Mouse (Mus musculus): ENCODE data around the gene Cd37.
"Not testable (repeated sequence)": the region's sequence is repeated elsewhere in the genome, so short reads cannot be mapped to it uniquely, and the experiment has no call there.

Gene Cd37

DNA sequence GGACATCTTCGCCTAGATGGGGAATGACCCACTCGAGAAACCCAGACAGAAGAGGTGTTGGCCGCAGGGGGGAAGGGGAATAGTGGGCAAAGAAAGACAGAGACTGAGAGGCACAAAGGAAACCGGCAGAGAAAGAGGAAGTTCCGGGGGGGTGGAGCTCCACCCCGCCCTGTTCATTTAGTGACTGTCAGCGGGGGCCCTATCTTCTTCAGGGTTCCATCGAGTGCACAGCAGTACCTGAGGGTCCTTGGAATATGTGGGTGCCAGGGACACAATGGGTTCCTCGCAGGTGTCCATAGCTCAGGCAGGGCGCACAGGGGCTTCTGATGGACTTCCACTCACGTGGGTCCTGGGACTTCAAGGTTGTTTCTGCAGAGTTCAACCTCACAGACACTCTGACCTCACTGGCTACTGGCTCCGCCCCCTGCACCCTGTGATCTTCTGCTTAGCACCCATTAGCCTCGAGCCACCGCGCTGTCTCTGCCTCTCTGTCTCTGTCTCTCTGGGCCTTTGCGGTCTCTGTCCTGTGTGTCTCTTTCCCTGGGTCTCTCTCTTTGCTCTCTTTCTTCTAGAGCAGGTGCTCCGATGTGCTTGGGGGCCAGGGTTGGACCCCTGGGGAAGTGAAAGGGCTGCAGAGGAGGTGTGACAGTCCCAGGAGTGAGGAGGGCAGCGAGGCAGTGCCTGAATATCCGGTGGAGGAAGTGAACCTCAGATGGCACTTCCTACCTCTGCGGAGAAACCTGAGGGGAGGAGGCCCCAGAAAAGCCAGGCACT is at the start of gene Cd37:
Gene Cd37, minus strand, starts transcription at position 393 of the 774 bp plus-strand sequence.
- DNase-seq (ENCODE audit: low spot score) = no peak

- no peak for DNase-seq (ENCODE audit: low spot score)
Observed at GRCm38 (mm10) chr7:45286486-45286885, 47.6 kb upstream of the Cd37 start.

GRCm38 (mm10) chr7:45277136-45277760 is 38.3 kb upstream of the Cd37 start, which contains the start of gene Slc6a21:
Gene Slc6a21, plus strand, starts transcription at chr7:45277513.
- no peak for DNase-seq (ENCODE audit: low spot score)

DNA sequence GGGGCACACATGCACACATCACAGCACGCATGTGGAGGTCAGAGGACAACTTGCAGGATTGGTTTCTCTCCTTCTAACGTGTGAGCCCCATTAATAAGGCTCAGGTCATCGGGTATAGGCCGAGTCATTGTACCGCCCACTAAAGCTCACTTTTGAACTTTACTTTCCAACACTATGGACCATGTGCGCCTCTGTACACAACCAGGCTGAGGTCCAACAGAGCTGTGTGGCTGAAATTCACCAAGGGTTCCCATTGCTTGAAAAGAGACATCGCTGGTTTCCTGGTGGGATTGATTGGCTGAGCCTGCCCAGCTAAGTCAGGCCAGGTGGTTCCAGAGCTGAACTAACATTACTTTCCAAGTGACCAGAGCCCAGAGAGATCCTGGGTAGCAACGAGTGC is 34.8 kb upstream of the Cd37 start:
- DNase-seq (ENCODE audit: low spot score) = no peak

DNA sequence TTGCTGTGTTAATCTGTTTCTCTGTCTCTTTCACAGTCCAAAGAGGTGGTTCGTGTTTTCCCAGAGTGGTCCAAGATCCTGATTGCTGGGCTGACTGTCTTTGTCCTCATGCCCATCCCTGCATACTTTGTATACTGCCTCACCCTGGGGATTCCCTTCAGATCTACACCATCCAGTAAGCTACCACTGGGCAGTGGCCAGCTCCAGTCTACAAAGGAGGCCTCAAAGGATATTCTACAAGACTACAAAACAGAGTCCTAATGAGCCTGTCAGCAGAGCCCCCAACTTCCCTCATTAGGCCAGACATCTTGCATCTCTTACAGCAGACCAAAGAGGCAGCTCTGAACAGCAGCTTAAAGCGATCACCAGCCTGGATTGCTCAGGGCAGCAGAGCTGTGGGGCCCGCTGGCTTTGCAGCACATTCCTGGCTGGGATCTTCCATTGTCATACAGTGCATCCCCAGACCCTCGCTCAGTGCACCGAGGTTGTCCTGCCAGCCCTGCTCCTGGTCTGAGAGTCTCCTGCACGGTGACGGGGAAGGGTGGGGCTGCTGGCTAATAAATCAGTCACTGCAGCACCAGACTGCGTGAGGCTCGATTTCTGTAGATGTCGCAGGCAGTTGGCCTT is 34.0 kb upstream of the Cd37 start:
- DNase-seq (ENCODE audit: low spot score) = no peak

GRCm38 (mm10) chr7:45265518-45265917 is 26.6 kb upstream of the Cd37 start:
- no peak for DNase-seq (ENCODE audit: low spot score)

DNA sequence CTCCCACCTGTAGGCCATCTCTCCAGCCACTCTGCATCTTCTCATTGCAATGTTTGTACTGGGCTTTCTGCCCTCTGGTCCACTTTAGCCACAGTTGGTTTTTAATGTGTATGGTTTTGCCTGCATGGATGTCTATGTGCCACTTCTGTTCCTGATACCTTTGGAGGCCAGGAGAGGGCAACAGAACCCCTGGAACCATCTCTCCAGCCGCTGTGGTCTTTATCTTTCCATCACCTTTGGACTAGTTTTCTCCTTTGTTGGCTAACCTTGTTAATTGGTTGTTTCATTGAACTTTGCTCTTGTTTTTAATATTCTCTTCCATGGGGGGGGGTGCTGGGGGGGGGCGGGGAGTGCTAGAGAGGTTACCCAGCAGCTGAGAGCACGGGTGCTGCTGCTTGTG is 25.4 kb upstream of the Cd37 start:
- no peak for DNase-seq (ENCODE audit: low spot score)

DNA sequence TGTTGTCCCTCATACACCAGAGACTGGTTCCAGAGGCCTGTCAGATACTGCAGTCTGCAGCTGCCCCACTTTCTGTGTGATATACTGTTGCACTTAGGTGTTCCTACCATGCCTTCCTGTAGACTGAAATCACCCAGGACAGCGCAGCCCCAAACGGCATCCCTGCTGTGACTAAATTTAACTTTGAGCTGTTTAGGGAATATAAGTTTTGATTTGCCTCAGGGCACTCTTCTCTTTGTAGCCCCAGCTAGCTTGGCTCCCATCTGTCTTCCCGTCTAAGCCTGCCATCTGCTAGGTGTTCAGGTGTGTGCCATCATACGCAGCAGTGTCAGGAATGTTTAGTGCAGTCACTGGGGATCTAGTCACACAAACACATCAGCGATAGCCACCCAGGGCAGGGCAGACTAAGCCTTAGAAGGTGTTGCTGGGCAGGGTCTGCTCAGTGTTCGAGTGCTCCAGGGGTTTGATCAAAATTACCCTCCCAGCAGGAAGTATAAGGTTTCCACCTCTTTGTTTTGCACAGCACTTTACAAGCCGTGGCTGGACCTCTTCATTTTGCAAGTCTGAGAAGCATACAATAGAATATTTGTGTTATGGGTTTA is 24.2 kb upstream of the Cd37 start:
- DNase-seq (ENCODE audit: low spot score) = no peak

DNA sequence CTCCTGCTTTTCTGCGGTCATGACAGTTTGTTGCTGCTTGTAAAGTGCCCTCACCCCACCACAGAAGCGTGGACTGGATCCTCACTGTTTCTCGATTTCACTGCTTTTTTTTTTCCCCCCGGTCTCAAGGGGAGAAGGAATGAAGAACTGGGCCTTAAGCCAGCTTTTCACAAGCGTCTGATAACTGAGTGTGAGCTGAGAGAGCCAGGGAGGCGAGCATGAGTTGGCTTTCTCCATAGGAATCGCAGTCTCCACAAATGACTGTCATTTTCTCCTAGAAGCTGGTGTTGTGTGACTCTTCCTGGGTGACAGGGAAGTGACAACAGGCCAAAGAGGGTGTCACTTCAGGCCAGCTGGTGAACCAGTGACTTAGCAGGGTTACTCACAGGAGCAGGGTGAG is 23.4 kb upstream of the Cd37 start:
- DNase-seq (ENCODE audit: low spot score) = no peak

- DNase-seq (ENCODE audit: low spot score) = no peak
Observed at GRCm38 (mm10) chr7:45259281-45259680, 20.4 kb upstream of the Cd37 start.

DNA sequence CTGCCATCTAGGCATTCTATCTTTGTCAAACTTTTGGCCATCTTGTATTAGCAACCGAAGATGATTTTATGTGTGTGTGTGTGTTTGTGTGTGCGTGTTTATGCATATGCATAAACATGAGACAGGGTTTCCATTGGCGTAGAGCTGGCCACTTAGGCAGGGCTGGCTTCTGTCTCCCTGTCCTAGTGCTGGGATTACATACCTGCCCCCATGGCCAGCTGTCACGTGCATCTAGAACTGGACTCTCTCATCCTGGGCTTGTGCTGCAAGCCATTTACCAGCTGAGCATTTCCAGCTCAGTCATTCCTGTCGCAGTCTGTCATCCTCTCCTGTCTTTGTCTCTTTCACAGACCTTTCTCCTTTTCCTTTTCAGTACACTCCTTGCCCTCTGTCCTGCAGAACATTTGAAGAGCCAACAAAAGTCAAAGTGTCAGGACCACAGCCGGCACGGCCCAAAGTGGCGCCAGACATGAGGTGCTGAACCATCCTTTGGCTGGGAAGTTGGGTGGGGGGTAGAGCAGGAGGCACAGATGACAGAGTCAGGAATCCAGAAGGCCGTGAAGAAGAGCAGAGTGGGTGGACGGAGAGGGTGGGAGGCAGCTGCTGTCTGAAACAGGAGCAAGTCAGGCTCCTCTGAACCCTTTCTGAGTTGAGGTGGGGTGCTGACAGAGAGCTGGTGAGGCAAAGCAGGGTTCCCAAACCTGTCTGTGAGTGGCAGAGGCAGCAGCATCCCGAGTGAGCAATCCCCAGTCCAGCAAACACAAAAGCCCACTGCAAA is 18.3 kb upstream of the Cd37 start:
- no peak for DNase-seq (ENCODE audit: low spot score)

DNA sequence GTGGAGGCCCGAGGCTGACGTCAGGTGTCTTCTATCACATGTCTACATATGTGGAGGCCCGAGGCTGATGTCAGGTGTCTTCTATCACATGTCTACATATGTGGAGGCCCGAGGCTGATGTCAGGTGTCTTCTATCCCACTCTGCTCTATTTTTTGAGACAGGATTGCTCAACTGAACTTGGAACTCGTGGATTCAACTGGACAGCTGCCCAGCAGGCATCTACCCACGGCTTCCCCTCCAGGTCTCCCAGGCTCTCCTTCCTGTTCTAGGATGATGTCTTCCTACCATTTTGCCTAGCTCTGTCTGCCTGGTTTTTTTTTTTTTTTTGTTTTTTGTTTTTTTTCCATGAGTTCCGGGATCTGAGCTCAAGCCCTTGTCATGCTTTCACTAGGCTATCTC is 16.9 kb upstream of the Cd37 start:
- not testable (repeated sequence) for DNase-seq (ENCODE audit: low spot score)

GRCm38 (mm10) chr7:45253806-45254205 is 14.9 kb upstream of the Cd37 start:
- DNase-seq (ENCODE audit: low spot score) = no peak

GRCm38 (mm10) chr7:45247666-45248065 is 8.8 kb upstream of the Cd37 start:
- DNase-seq (ENCODE audit: low spot score) = no peak

DNA sequence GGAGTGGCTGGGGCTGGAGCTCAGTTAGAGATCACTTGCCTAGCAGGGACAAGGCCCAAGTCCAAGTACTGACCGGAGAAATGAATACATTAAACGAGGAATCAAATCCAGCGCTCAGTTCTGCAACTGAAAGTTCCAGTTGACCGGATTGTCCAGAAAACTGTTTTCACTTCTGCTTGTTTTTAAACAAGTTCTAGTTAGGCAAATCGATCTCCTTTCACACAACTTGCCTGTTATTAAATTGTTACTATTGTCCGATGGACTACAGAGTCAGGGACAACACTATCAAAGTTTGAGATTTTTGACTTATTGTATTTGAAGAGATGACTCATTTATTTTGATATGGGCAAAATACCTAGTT is 2.5 kb upstream of the Cd37 start:
- no peak for DNase-seq (ENCODE audit: low spot score)

- no peak for DNase-seq (ENCODE audit: low spot score)
Observed at GRCm38 (mm10) chr7:45240633-45241388, 1.9 kb upstream of the Cd37 start, which contains the start of gene Slc6a16. Gene Slc6a16, plus strand, starts transcription at chr7:45241085.

DNA sequence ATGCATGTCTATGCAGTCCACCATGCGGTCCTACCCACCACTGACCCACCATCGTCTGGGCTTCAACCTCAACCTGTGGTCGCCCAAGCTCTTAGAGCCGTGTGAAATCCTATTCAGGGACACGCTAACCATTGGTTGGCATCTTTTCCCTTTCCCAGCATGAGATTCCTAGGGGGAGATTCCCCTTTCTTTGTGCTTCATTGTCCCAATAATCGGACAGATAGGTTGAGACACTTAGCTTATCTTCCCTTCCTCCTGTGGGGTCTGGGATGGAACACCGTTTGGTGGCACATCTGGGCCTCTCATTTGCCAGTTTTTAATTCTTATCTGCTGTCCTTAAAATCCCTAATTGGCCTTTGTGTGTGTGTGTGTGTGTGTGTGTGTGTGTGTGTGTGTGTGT is 1.2 kb upstream of the Cd37 start:
- DNase-seq (ENCODE audit: low spot score) = no peak

DNA sequence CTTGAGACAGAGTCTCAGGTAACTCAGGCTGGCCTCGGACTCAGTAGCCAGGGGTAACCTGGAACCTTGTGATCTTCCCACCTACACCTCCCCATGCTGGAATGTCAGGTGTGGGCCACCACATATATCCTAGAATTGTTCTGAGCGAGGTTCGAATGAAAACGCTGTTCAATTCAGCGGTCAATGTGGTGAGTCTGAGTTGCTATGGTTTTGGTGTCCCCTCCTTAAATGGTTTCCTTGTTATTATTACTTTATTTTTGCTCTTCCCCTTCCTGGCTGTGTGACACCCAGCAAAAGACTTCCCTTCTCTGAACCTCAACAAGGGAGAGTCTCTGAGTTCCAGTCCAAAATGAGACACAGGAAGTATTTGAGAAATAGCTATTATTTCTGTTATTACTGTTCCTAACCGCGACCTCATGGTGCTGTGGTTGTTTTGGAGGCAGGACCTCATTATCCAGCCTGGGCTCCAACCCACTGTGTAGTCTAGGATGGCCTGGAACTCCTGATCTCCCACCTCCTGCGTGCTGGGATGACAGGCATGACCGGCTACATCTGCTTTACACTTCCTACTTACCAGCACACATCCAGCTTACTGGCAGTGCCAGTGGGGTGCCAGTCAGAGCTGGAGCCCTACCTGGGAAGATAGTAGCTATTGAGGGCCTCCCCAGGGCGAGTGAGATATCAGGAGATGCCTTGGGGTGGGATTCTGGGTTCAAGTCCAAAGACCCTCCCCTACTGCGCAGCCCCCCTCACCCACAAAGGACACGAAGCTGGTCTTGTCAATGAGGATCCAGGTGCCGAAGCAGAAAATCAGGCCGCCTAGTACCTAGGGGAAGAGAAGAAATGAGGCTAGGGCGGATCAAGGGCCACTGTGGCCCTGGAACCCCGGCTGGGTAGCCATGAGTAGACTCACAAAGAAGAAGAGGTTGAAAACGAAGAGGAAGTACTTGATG is 892 bp downstream of the Cd37 start:
- DNase-seq (ENCODE audit: low spot score) = no peak

GRCm38 (mm10) chr7:45235656-45236180 is 3.2 kb downstream of the Cd37 start:
- no peak for DNase-seq (ENCODE audit: low spot score)

All from urinary bladder, postnatal 10 days (tissue).